Mouse (Mus musculus) stomach, postnatal 0 days (tissue): ENCODE results near the gene Ccnd3.

Experiments used
- CTCF ChIP-seq: IDR thresholded peaks from 2 replicates; pipeline ENCODE4 v1.5.1; 2016; ENCODE audit warnings: antibody characterized with exemption, low read depth, mild to moderate bottlenecking, moderate library complexity
- EP300 ChIP-seq: optimal IDR thresholded peaks from 2 replicates; pipeline ENCODE3; 2016; ENCODE audit warnings: antibody characterized with exemption

DNA sequence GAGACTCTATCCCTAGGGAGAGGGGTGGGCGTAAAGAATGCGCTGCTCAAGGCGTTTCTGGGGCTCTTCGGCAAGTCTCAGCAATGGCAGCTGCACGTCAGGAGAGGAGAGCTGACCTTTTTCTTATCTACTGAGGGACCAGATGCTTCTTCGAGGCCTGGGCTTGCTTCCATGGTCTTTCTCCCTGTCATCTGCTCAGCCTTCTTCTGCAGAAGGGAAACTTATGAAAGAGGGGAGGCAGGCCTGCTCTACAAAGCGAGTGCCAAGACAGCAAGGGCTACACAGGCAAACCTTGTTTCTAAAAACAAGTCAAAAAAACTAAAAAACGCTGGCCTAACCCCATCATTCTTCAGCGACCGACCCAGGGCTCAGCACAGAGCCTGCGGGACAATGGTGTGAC lies 70.0 kb downstream of the Ccnd3 start:
- TF ChIP-seq CTCF (no peak), EP300 (no peak)
